Mouse (Mus musculus): Measurements from ENCODE around the gene Nif3l1. TPM values are rescaled to one million over a fixed set of nuclear protein-coding genes. Genes with fewer than 3 reads are reported as not detected.

Nif3l1 gene
- 13.0 and 14.9 TPM in 2 replicates for polyA plus RNA-seq (2015; fragmentation: Nextera tagmentation; extraction: Ambion mirVana)

GRCm38 (mm10) chr1:58445143-58445722, at the start of gene Nif3l1, which contains the start of gene Ppil3:
TSS of gene Nif3l1 (plus strand) at chr1:58445151.
TSS of gene Ppil3 (minus strand) at chr1:58445486.
- peak; percentile 97 for DNase-seq (ENCODE audit: low spot score)
- under 1% methylated on average over 33 of the region's 33 CpGs for WGBS
- peak within 1 kb of the TSS; percentile 81 for H3K4me2 ChIP-seq (replicated peaks; ENCODE audit: low read depth, low read length)
- H3K27ac ChIP-seq (ENCODE audit: low read length): peak within 1 kb of the TSS; percentile 96
- TF ChIP-seq CTCF (IDR thresholded peaks at IDR 0.05): peak; percentile 59
- TF ChIP-seq EP300 (IDR thresholded peaks at IDR 0.05): no peak
- H3K27me3 ChIP-seq (replicated peaks; ENCODE audit: insufficient read depth, low read length): no peaks in the 10 kb centered on the region
- ATAC-seq: peak; percentile 97
- H3K9me3 ChIP-seq (ENCODE audit: low read length): no peaks in the 10 kb centered on the region
- H3K4me3 ChIP-seq (ENCODE audit: low read depth, low read length): peak within 1 kb of the TSS; percentile 70
- no peaks in the 10 kb centered on the region; the same call in none of the 2 replicates for H3K36me3 ChIP-seq (ENCODE audit: insufficient read depth, low read length)
- no peaks in the 10 kb centered on the region for H3K4me1 ChIP-seq (ENCODE audit: insufficient read depth, low read depth, low read length)
- H3K9ac ChIP-seq (replicated peaks; ENCODE audit: low read depth): peak within 1 kb of the TSS; percentile 74

DNA sequence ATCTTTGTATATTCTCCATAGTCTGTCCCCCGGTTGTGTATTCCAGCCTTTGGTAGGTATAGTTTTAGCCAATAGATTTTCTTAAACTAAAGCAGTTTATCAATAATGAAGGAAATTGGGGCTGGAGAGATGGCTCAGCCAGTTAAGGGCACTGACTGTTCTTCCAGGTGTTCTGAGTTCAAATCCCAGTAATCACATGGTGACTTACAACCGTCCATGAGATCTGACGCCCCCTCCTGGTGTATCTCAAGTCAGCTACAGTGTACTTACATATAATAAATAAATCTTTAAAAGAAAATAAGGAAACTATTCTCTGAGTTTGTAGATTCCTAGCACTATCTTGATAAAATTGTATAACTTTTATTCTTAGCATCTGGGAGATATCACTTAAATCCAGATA, 49.6 kb upstream of the Nif3l1 start:
- H3K36me3 ChIP-seq (ENCODE audit: insufficient read depth, low read length): peaks cover 25% of the 10 kb centered on the region; the same call in 1 of the 2 replicates
- no peak for TF ChIP-seq EP300 (IDR thresholded peaks at IDR 0.05)
- 0 out of 2 replicates have a peak, but pooled peaks have one; percentile 12 for TF ChIP-seq CTCF (IDR thresholded peaks at IDR 0.05)
- DNase-seq (ENCODE audit: low spot score) (no peak), ATAC-seq (no peak)
- H3K27me3 ChIP-seq (replicated peaks; ENCODE audit: insufficient read depth, low read length): no peaks in the 10 kb centered on the region
- no peak overlapping the region for H3K9ac ChIP-seq (replicated peaks; ENCODE audit: low read depth)
- no peak overlapping the region for H3K4me2 ChIP-seq (replicated peaks; ENCODE audit: low read depth, low read length)
- H3K27ac ChIP-seq (ENCODE audit: low read length): no peak overlapping the region
- H3K9me3 ChIP-seq (ENCODE audit: low read length): no peaks in the 10 kb centered on the region
- H3K4me1 ChIP-seq (ENCODE audit: insufficient read depth, low read depth, low read length): peaks cover 5% of the 10 kb centered on the region; the same call in 1 of the 2 replicates
- no peak overlapping the region for H3K4me3 ChIP-seq (ENCODE audit: low read depth, low read length)
- WGBS: 92% methylated on average over 3 of the region's 3 CpGs

DNA sequence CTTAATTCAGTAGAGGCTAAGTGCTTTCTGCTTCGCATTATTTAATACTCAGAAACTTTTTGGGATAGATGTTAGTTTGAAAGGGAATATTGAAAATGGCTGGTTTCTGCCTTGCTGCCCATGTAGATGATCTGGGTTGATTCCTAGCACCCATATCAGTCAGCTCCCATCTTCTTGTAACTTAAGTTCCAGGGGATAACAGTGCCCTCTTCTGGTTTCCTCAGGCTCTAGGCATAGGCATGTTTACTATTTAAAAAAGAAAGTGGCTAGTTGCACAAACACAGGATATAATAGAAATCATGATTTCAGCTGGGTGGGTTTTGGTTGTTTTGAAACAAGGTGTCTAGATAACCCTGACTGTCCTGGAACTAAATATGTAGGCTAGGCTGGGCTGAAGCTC, 48.8 kb upstream of the Nif3l1 start:
- 96% methylated on average over 1 of the region's 1 CpGs for WGBS
- ATAC-seq (no peak), DNase-seq (ENCODE audit: low spot score) (no peak)
- peaks cover 32% of the 10 kb centered on the region; the same call in 1 of the 2 replicates for H3K36me3 ChIP-seq (ENCODE audit: insufficient read depth, low read length)
- H3K4me3 ChIP-seq (ENCODE audit: low read depth, low read length): no peak overlapping the region
- peaks cover 4% of the 10 kb centered on the region; the same call in 1 of the 2 replicates for H3K4me1 ChIP-seq (ENCODE audit: insufficient read depth, low read depth, low read length)
- H3K4me2 ChIP-seq (replicated peaks; ENCODE audit: low read depth, low read length): no peak overlapping the region
- no peak for TF ChIP-seq EP300 (IDR thresholded peaks at IDR 0.05)
- peak; percentile 45 for TF ChIP-seq CTCF (IDR thresholded peaks at IDR 0.05)
- H3K9ac ChIP-seq (replicated peaks; ENCODE audit: low read depth): no peak overlapping the region
- H3K27ac ChIP-seq (ENCODE audit: low read length): no peak overlapping the region
- no peaks in the 10 kb centered on the region for H3K9me3 ChIP-seq (ENCODE audit: low read length)
- no peaks in the 10 kb centered on the region for H3K27me3 ChIP-seq (replicated peaks; ENCODE audit: insufficient read depth, low read length)

DNA sequence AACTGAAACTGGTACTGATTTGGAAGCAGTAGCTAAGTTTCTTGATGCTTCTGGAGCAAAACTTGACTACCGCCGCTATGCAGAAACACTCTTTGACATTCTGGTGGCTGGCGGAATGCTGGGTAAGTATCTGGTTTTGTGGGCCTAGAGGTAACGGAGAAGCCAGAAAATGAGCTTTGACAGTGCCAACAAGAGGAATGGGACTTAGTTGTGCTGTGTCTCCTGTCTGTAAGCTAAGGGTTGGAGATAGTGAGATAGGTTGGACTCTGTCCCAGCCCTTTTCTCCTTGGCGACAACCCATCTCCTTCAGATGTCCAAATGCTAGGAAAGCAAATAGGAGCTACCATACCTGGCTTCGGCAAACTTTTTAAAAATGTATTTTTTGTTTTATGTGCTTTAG, 47.2 kb upstream of the Nif3l1 start:
- ATAC-seq (no peak), DNase-seq (ENCODE audit: low spot score) (no peak)
- H3K4me1 ChIP-seq (ENCODE audit: insufficient read depth, low read depth, low read length): no peaks in the 10 kb centered on the region
- peaks cover 44% of the 10 kb centered on the region; the same call in 1 of the 2 replicates for H3K36me3 ChIP-seq (ENCODE audit: insufficient read depth, low read length)
- H3K4me3 ChIP-seq (ENCODE audit: low read depth, low read length): no peak overlapping the region
- no peaks in the 10 kb centered on the region for H3K9me3 ChIP-seq (ENCODE audit: low read length)
- no peak overlapping the region for H3K27ac ChIP-seq (ENCODE audit: low read length)
- H3K9ac ChIP-seq (replicated peaks; ENCODE audit: low read depth): no peak overlapping the region
- TF ChIP-seq CTCF (IDR thresholded peaks at IDR 0.05): no peak
- TF ChIP-seq EP300 (IDR thresholded peaks at IDR 0.05): no peak
- H3K4me2 ChIP-seq (replicated peaks; ENCODE audit: low read depth, low read length): no peak overlapping the region
- no peaks in the 10 kb centered on the region for H3K27me3 ChIP-seq (replicated peaks; ENCODE audit: insufficient read depth, low read length)
- WGBS: 95% methylated on average over 6 of the region's 6 CpGs

GRCm38 (mm10) chr1:58401396-58401795, 43.6 kb upstream of the Nif3l1 start:
- Histone ChIP-seq H3K4me3 (ENCODE audit: low read depth, low read length) (no peak overlapping the region), H3K4me1 (ENCODE audit: insufficient read depth, low read depth, low read length) (no peaks in the 10 kb centered on the region), H3K4me2 (replicated peaks; ENCODE audit: low read depth, low read length) (no peak overlapping the region), H3K27me3 (replicated peaks; ENCODE audit: insufficient read depth, low read length) (no peaks in the 10 kb centered on the region), H3K36me3 (ENCODE audit: insufficient read depth, low read length) (peaks cover 53% of the 10 kb centered on the region; the same call in 1 of the 2 replicates), H3K9ac (replicated peaks; ENCODE audit: low read depth) (no peak overlapping the region), H3K27ac (ENCODE audit: low read length) (no peak overlapping the region), H3K9me3 (ENCODE audit: low read length) (no peaks in the 10 kb centered on the region)
- no peak for ATAC-seq
- 88% methylated on average over 6 of the region's 6 CpGs for WGBS
- peak; percentile 31 for DNase-seq (ENCODE audit: low spot score)
- no peak for TF ChIP-seq EP300 (IDR thresholded peaks at IDR 0.05)
- TF ChIP-seq CTCF (IDR thresholded peaks at IDR 0.05): no peak

DNA sequence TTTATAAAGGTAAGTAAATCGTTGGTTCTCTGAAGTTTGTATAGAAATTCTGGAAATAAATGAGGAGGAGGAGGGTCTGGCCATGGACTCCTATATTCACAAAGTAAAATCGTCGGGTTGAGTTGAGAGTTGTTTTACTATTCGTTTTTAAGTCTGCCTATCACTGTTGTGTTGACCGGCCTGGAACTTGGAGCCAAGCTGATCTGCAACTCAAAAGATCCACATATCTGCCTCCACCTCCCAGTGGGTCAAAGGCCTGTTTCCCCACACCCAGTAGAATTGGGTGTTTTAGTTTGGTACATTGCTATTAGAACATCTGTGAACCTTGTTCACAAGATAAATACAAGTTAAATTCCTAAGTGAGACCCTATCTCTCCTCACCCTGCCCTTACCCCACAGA, 41.2 kb upstream of the Nif3l1 start:
- Histone ChIP-seq H3K27me3 (replicated peaks; ENCODE audit: insufficient read depth, low read length) (no peaks in the 10 kb centered on the region), H3K36me3 (ENCODE audit: insufficient read depth, low read length) (peaks cover 38% of the 10 kb centered on the region; the same call in 1 of the 2 replicates), H3K9me3 (ENCODE audit: low read length) (no peaks in the 10 kb centered on the region), H3K9ac (replicated peaks; ENCODE audit: low read depth) (no peak overlapping the region), H3K4me1 (ENCODE audit: insufficient read depth, low read depth, low read length) (no peaks in the 10 kb centered on the region), H3K27ac (ENCODE audit: low read length) (no peak overlapping the region), H3K4me3 (ENCODE audit: low read depth, low read length) (no peak overlapping the region), H3K4me2 (replicated peaks; ENCODE audit: low read depth, low read length) (no peak overlapping the region)
- 94% methylated on average over 5 of the region's 5 CpGs for WGBS
- no peak for TF ChIP-seq CTCF (IDR thresholded peaks at IDR 0.05)
- TF ChIP-seq EP300 (IDR thresholded peaks at IDR 0.05): no peak
- ATAC-seq (no peak), DNase-seq (ENCODE audit: low spot score) (no peak)
